Mouse (Mus musculus) lung, postnatal 0 days (tissue): ENCODE measurements around the gene Tesmin. TPM values are rescaled to one million over a fixed set of nuclear protein-coding genes. Genes with fewer than 3 reads are reported as not detected.

Experiments
- ATAC-seq: fragments of 200-750 bp; cut with Nextera tagmentation; 2 replicates; pipeline ENCODE4 v1.8.0; 2017; ENCODE audit warnings: moderate library complexity
- DNase-seq: peaks from one replicate; pipeline ENCODE4 v3.0.0-alpha.2; 2016; ENCODE audit warnings: low spot score
- H3K27ac ChIP-seq: fragments of 300-500 bp; sonication (generic); 2 replicates; pipeline ENCODE4 v1.5.1; 2014; ENCODE audit warnings: antibody characterized with exemption, mild to moderate bottlenecking, low read length, mixed read lengths
- H3K27me3 ChIP-seq: fragments of 300-500 bp; sonication (generic); replicated peaks from 2 replicates; pipeline ENCODE4 v1.6.1; 2014; ENCODE audit warnings: low read length, mixed read lengths; ENCODE audit not compliant: insufficient read depth
- H3K36me3 ChIP-seq: fragments of 300-500 bp; sonication (generic); 2 replicates; pipeline ENCODE4 v1.6.1; 2014; ENCODE audit warnings: low read length, mixed read lengths; ENCODE audit not compliant: insufficient read depth
- H3K4me1 ChIP-seq: fragments of 300-500 bp; sonication (generic); 2 replicates; pipeline ENCODE4 v1.6.1; 2014; ENCODE audit warnings: antibody characterized with exemption, low read depth, low read length, mixed read lengths; ENCODE audit not compliant: insufficient read depth
- H3K4me2 ChIP-seq: fragments of 300-500 bp; sonication (generic); replicated peaks from 2 replicates; pipeline ENCODE4 v1.6.1; 2014; ENCODE audit warnings: low read depth, mild to moderate bottlenecking, low read length, moderate library complexity, mixed read lengths
- H3K4me3 ChIP-seq: fragments of 300-500 bp; sonication (generic); 2 replicates; pipeline ENCODE4 v1.5.1; 2014; ENCODE audit warnings: low read depth, low read length
- H3K9ac ChIP-seq: fragments of 300-500 bp; sonication (generic); replicated peaks from 2 replicates; pipeline ENCODE4 v1.6.1; 2014; ENCODE audit warnings: low read depth, mild to moderate bottlenecking
- H3K9me3 ChIP-seq: fragments of 300-500 bp; sonication (generic); 2 replicates; pipeline ENCODE4 v1.6.1; 2016; ENCODE audit warnings: low read length, mixed read lengths
- CTCF ChIP-seq: IDR thresholded peaks from 2 replicates; pipeline ENCODE4 v1.5.1; 2016; ENCODE audit warnings: antibody characterized with exemption, mild to moderate bottlenecking
- EP300 ChIP-seq: IDR thresholded peaks from 2 replicates; pipeline ENCODE4 v1.6.1; 2016; ENCODE audit warnings: antibody characterized with exemption, mild to moderate bottlenecking, control low read depth
- WGBS: fragments of 180-500 bp; shearing (Covaris S2); extraction: QIAGEN DNeasy Blood & Tissue Kit; methylation state at CpG from one replicate; pipeline ENCODE4 v1.1.7; 2014; 5-methylcytosine and 5-hydroxymethylcytosine counted together
- polyA plus RNA-seq: library from polyadenylated mRNA; unstranded; fragments of >200 nt; fragmentation: Nextera tagmentation; extraction: Ambion mirVana; gene quantifications from 2 replicates; pipeline ENCODE4 v1.2.1, GENCODE M21; 2015

The Tesmin gene
- polyA plus RNA-seq, result 0.52 and 0.68 TPM in 2 replicates

- Histone ChIP-seq H3K27me3 (no peaks in the 10 kb centered on the region), H3K36me3 (peaks cover 9% of the 10 kb centered on the region; the same call in 1 of the 2 replicates), H3K4me3 (peak within 1 kb of the TSS; percentile 35), H3K4me1 (no peaks in the 10 kb centered on the region), H3K4me2 (peak within 1 kb of the TSS; percentile 80), H3K9me3 (no peaks in the 10 kb centered on the region), H3K27ac (peak within 1 kb of the TSS; percentile 28; the same call in 1 of the 2 replicates), H3K9ac (no peak within 1 kb of the TSS)
- peak; percentile 89 for ATAC-seq
- peak; percentile 94 for DNase-seq
- TF ChIP-seq EP300 (no peak), CTCF (peak; percentile 68)
- WGBS, result 4% methylated on average over 33 of the region's 33 CpGs
These were observed at the start of gene Tesmin for GRCm38 (mm10) chr19:3388629-3389057. Gene Tesmin (plus strand): TSS chr19:3388857.

DNA sequence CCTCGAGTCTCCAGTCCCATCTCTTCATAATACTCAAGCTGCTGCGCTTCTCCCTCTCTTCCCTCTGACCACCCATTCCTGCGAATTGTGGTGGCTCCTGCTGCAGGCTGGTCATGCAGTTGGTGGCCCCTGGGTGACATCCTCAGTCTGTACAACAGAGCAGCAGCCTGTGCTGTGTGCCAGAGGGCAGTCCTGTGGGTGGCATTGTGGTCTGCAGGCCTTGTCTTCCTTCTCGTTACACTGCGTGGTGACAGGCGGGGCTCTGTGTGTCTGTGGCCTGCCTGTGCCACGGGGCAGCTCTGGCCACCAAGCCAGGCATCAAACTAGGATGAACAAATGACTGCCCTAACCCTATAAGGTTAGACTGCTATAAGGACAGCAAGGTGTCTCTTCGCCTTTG is 49.5 kb upstream of the Tesmin start:
- Histone ChIP-seq H3K4me2 (no peak overlapping the region), H3K27me3 (no peaks in the 10 kb centered on the region), H3K4me3 (no peak overlapping the region), H3K36me3 (no peaks in the 10 kb centered on the region), H3K9ac (no peak overlapping the region), H3K27ac (no peak overlapping the region), H3K4me1 (0 out of 2 replicates have a peak, but pooled peaks cover 2% of the 10 kb centered on the region), H3K9me3 (no peaks in the 10 kb centered on the region)
- no peak for ATAC-seq
- WGBS, result 80% methylated on average over 8 of the region's 8 CpGs
- DNase-seq, result no peak
- TF ChIP-seq CTCF (no peak), EP300 (no peak)

GRCm38 (mm10) chr19:3341021-3341420 is 47.6 kb upstream of the Tesmin start:
- Histone ChIP-seq H3K9ac (no peak overlapping the region), H3K27me3 (no peaks in the 10 kb centered on the region), H3K9me3 (no peaks in the 10 kb centered on the region), H3K4me1 (no peaks in the 10 kb centered on the region), H3K4me3 (no peak overlapping the region), H3K4me2 (no peak overlapping the region), H3K36me3 (no peaks in the 10 kb centered on the region), H3K27ac (no peak overlapping the region)
- no peak for TF ChIP-seq CTCF
- ATAC-seq (no peak), DNase-seq (no peak)
- WGBS, result 77% methylated on average over 3 of the region's 3 CpGs

- Histone ChIP-seq H3K9me3 (no peaks in the 10 kb centered on the region), H3K4me2 (no peak overlapping the region), H3K4me3 (no peak overlapping the region), H3K27me3 (no peaks in the 10 kb centered on the region), H3K9ac (no peak overlapping the region), H3K36me3 (no peaks in the 10 kb centered on the region), H3K4me1 (no peaks in the 10 kb centered on the region), H3K27ac (no peak overlapping the region)
- TF ChIP-seq CTCF, result no peak
- TF ChIP-seq EP300, result no peak
- DNase-seq (no peak), ATAC-seq (no peak)
- WGBS, result 61% methylated on average over 3 of the region's 3 CpGs
These were observed 44.7 kb upstream of the Tesmin start for GRCm38 (mm10) chr19:3343929-3344328.

GRCm38 (mm10) chr19:3344636-3345544 is 43.8 kb upstream of the Tesmin start:
- Histone ChIP-seq H3K4me1 (no peaks in the 10 kb centered on the region), H3K27ac (no peak overlapping the region), H3K4me3 (no peak overlapping the region), H3K36me3 (no peaks in the 10 kb centered on the region), H3K4me2 (no peak overlapping the region), H3K9me3 (no peaks in the 10 kb centered on the region), H3K27me3 (no peaks in the 10 kb centered on the region), H3K9ac (no peak overlapping the region)
- no peak for DNase-seq
- 79% methylated on average over 8 of the region's 8 CpGs for WGBS
- ATAC-seq, result no peak
- TF ChIP-seq EP300 (no peak), CTCF (no peak)

- Histone ChIP-seq H3K9ac (no peak overlapping the region), H3K36me3 (no peaks in the 10 kb centered on the region), H3K9me3 (no peaks in the 10 kb centered on the region), H3K4me3 (no peak overlapping the region), H3K4me1 (peaks cover 3% of the 10 kb centered on the region; the same call in 1 of the 2 replicates), H3K27ac (no peak overlapping the region), H3K4me2 (no peak overlapping the region), H3K27me3 (no peaks in the 10 kb centered on the region)
- ATAC-seq (no peak), DNase-seq (no peak)
- WGBS, result 90% methylated on average over 1 of the region's 1 CpGs
- no peak for TF ChIP-seq EP300
- TF ChIP-seq CTCF, result peak; percentile 47
These were observed 40.9 kb upstream of the Tesmin start for GRCm38 (mm10) chr19:3347784-3348183.
